In genomic region chr11:119105748-119106147, GRCm38 (mm10) we compare ENCODE assay signal across 11 mouse cellular contexts. TPM values are rescaled to one million over a fixed set of nuclear protein-coding genes. Genes with fewer than 3 reads are reported as not detected.
DNase-seq lines count a peak whose midpoint lies in the region; ATAC-seq and TF ChIP-seq lines count a peak whose summit lies in the region.
"Had no signal": no experiment of that assay in that cellular context is flagged by ENCODE, and none has a peak within 500 bp of the region (broad histone marks: within the 10 kb centered on the region; RNA-seq: fewer than 3 reads in every experiment).

No protein-coding gene starts in this region.

- ATAC-seq in liver, embryonic 11.5 days (replicated peaks; ENCODE audit: low FRiP score) = no peak
- ATAC-seq in liver, postnatal 0 days = no peak
- ATAC-seq in common myeloid progenitor, adult 5-6 weeks (replicated peaks; ENCODE audit: low read depth, poor library complexity, severe bottlenecking) = peak; percentile 44
- ATAC-seq in intestine, embryonic 16.5 days = peak; percentile 54

- H3K36me3 ChIP-seq in heart, embryonic 10.5 days = no peaks in the 10 kb centered on the region
- no peaks in the 10 kb centered on the region for H3K36me3 ChIP-seq in liver, embryonic 11.5 days (ENCODE audit: control insufficient read depth, insufficient read depth, low read length)
- H3K36me3 ChIP-seq in liver, postnatal 0 days (replicated peaks; ENCODE audit: insufficient read depth, low read length) = no peaks in the 10 kb centered on the region
- no peaks in the 10 kb centered on the region for H3K36me3 ChIP-seq in intestine, embryonic 16.5 days (ENCODE audit: control insufficient read depth, insufficient read depth, low read length)
- H3K36me3 ChIP-seq: hindbrain, embryonic 15.5 days; limb, embryonic 15.5 days had no signal

- H3K27ac ChIP-seq in heart, embryonic 10.5 days = peak overlapping the region; percentile 81
- no peak overlapping the region for H3K27ac ChIP-seq in liver, embryonic 11.5 days (ENCODE audit: low read depth, low read length)
- no peak overlapping the region for H3K27ac ChIP-seq in liver, postnatal 0 days (ENCODE audit: low read depth)
- peak overlapping the region; percentile 57 for H3K27ac ChIP-seq in intestine, embryonic 16.5 days (ENCODE audit: low read length)
- H3K27ac ChIP-seq: hindbrain, embryonic 15.5 days; limb, embryonic 15.5 days had no signal

- H3K9me3 ChIP-seq in heart, embryonic 10.5 days = no peaks in the 10 kb centered on the region
- no peaks in the 10 kb centered on the region for H3K9me3 ChIP-seq in liver, embryonic 11.5 days (ENCODE audit: control insufficient read depth, low read length)
- no peaks in the 10 kb centered on the region for H3K9me3 ChIP-seq in liver, postnatal 0 days (ENCODE audit: low read length)
- H3K9me3 ChIP-seq in intestine, embryonic 16.5 days (ENCODE audit: control insufficient read depth, low read length) = no peaks in the 10 kb centered on the region
- H3K9me3 ChIP-seq: hindbrain, embryonic 15.5 days; limb, embryonic 15.5 days had no signal

- peaks cover 27% of the 10 kb centered on the region for H3K27me3 ChIP-seq in heart, embryonic 10.5 days (ENCODE audit: insufficient read depth, poor library complexity, severe bottlenecking)
- H3K27me3 ChIP-seq in liver, embryonic 11.5 days (replicated peaks; ENCODE audit: control insufficient read depth, insufficient read depth, low read length) = peaks cover 18% of the 10 kb centered on the region
- no peaks in the 10 kb centered on the region for H3K27me3 ChIP-seq in liver, postnatal 0 days (ENCODE audit: insufficient read depth, low read length)
- H3K27me3 ChIP-seq in intestine, embryonic 16.5 days (replicated peaks; ENCODE audit: control insufficient read depth, insufficient read depth, low read length) = no peaks in the 10 kb centered on the region
- H3K27me3 ChIP-seq: hindbrain, embryonic 15.5 days; limb, embryonic 15.5 days had no signal

- peak overlapping the region; percentile 20 for H3K4me3 ChIP-seq in heart, embryonic 10.5 days
- H3K4me3 ChIP-seq in liver, embryonic 11.5 days (ENCODE audit: low read depth, low read length) = no peak overlapping the region
- no peak overlapping the region for H3K4me3 ChIP-seq in liver, postnatal 0 days (ENCODE audit: low read depth, low read length)
- no peak overlapping the region for H3K4me3 ChIP-seq in intestine, embryonic 16.5 days (ENCODE audit: low read length)
- H3K4me3 ChIP-seq: hindbrain, embryonic 15.5 days; limb, embryonic 15.5 days had no signal

- no peak for TF ChIP-seq EP300 in liver, postnatal 0 days (IDR thresholded peaks at IDR 0.05; ENCODE audit: low read depth)

- no peak for DNase-seq in heart, embryonic 10.5 days (ENCODE audit: low spot score)
- no peak for DNase-seq in heart, adult 11 months
- DNase-seq in liver, embryonic 11.5 days (ENCODE audit: low spot score) = no peak
- no peak for DNase-seq in liver, postnatal 0 days
- DNase-seq in spleen, adult 12 weeks (ENCODE audit: low spot score) = no peak
- no peak for DNase-seq in thymus, adult 18-20 months
- DNase-seq: embryo, embryonic 11 days had no signal

- no peak overlapping the region for H3K9ac ChIP-seq in liver, embryonic 11.5 days (ENCODE audit: low read depth, low read length)
- no peak overlapping the region for H3K9ac ChIP-seq in liver, postnatal 0 days (replicated peaks)
- peak overlapping the region; percentile 34; the same call in 1 of the 2 replicates for H3K9ac ChIP-seq in intestine, embryonic 16.5 days (ENCODE audit: low read depth, low read length)
- H3K9ac ChIP-seq: hindbrain, embryonic 15.5 days; limb, embryonic 15.5 days had no signal

- TF ChIP-seq CTCF in liver, postnatal 0 days (IDR thresholded peaks at IDR 0.05; ENCODE audit: low read depth) = no peak

- peaks cover 26% of the 10 kb centered on the region for H3K4me1 ChIP-seq in heart, embryonic 10.5 days
- H3K4me1 ChIP-seq in liver, embryonic 11.5 days (replicated peaks; ENCODE audit: control insufficient read depth, insufficient read depth, low read length) = peaks cover 6% of the 10 kb centered on the region
- H3K4me1 ChIP-seq in liver, postnatal 0 days (ENCODE audit: insufficient read depth) = peaks cover 19% of the 10 kb centered on the region
- H3K4me1 ChIP-seq in intestine, embryonic 16.5 days (ENCODE audit: control insufficient read depth, insufficient read depth, low read length) = peaks cover 12% of the 10 kb centered on the region

- WGBS in heart, embryonic 10.5 days = 20% methylated on average over 8 of the region's 8 CpGs
- 35% methylated on average over 8 of the region's 8 CpGs for WGBS in liver, embryonic 11.5 days
- 41% methylated on average over 8 of the region's 8 CpGs for WGBS in liver, postnatal 0 days (ENCODE audit: insufficient replicate concordance)
- WGBS in intestine, embryonic 16.5 days = 21% methylated on average over 8 of the region's 8 CpGs

- peak overlapping the region; percentile 12; the same call in 1 of the 2 replicates for H3K4me2 ChIP-seq in liver, embryonic 11.5 days
- H3K4me2 ChIP-seq in liver, postnatal 0 days (ENCODE audit: low read depth, low read length) = no peak overlapping the region
- H3K4me2 ChIP-seq in intestine, embryonic 16.5 days (ENCODE audit: low read depth, low read length) = 0 out of 2 replicates have a peak overlapping the region, but pooled peaks have one; percentile 2
- H3K4me2 ChIP-seq: hindbrain, embryonic 15.5 days; limb, embryonic 15.5 days had no signal

RNA-seq across cellular contexts. Expression of gene Cbx4, which starts 19.7 kb away (rescaled TPM):
- polyA plus RNA-seq in heart, embryonic 10.5 days (2016; fragmentation: Nextera tagmentation; extraction: Ambion mirVana) = 8.9 and 9.0 TPM in 2 replicates
- 5.1 TPM in 2 replicates for polyA plus RNA-seq in liver, embryonic 11.5 days (2014; fragmentation: Nextera tagmentation; extraction: Ambion mirVana)
- polyA plus RNA-seq in liver, postnatal 0 days (2015; fragmentation: Nextera tagmentation; extraction: Ambion mirVana) = 2.8 and 4.7 TPM in 2 replicates
- 11.3 and 24.6 TPM in 2 replicates for total RNA-seq in common myeloid progenitor, adult 5-6 weeks (2017)
- polyA plus RNA-seq in intestine, embryonic 16.5 days (2015; fragmentation: Nextera tagmentation; extraction: Ambion mirVana) = 9.3 and 10.0 TPM in 2 replicates

Comparison
In these comparisons a context has a peak if more than half of its experiments do, and no peak if none do; other contexts are left out.
1. H3K27ac ChIP-seq: peak in heart, embryonic 10.5 days (single experiment) and intestine, embryonic 16.5 days (single experiment); none in liver, embryonic 11.5 days (single experiment) and liver, postnatal 0 days (single experiment).
2. ATAC-seq: peak in common myeloid progenitor, adult 5-6 weeks (single experiment) and intestine, embryonic 16.5 days (single experiment); none in liver, embryonic 11.5 days (single experiment) and liver, postnatal 0 days (single experiment).